Mouse (Mus musculus): ENCODE measurements around the gene Scp2d1. TPM values are rescaled to one million over a fixed set of nuclear protein-coding genes. Genes with fewer than 3 reads are reported as not detected.
A peak's percentile ranks its signal among the peaks of the same experiment; 100 is the strongest.
"Not testable (repeated sequence)": the region's sequence is repeated elsewhere in the genome, so short reads cannot be mapped to it uniquely, and the experiment has no call there.

The Scp2d1 gene
- polyA plus RNA-seq (2016; fragmentation: Nextera tagmentation; extraction: Ambion mirVana): not detected in 2 replicates

- not testable (repeated sequence) for H3K4me1 ChIP-seq; H3K4me3 ChIP-seq; DNase-seq (ENCODE audit: low spot score); H3K36me3 ChIP-seq; H3K27ac ChIP-seq; H3K27me3 ChIP-seq (ENCODE audit: low read depth, poor library complexity, severe bottlenecking); H3K9me3 ChIP-seq (replicated peaks)
- 83% methylated on average over 6 of the region's 6 CpGs for WGBS
Observed at GRCm38 (mm10) chr2:144823356-144823755, at the start of gene Scp2d1. Scp2d1 (plus strand) TSS chr2:144823656.

DNA sequence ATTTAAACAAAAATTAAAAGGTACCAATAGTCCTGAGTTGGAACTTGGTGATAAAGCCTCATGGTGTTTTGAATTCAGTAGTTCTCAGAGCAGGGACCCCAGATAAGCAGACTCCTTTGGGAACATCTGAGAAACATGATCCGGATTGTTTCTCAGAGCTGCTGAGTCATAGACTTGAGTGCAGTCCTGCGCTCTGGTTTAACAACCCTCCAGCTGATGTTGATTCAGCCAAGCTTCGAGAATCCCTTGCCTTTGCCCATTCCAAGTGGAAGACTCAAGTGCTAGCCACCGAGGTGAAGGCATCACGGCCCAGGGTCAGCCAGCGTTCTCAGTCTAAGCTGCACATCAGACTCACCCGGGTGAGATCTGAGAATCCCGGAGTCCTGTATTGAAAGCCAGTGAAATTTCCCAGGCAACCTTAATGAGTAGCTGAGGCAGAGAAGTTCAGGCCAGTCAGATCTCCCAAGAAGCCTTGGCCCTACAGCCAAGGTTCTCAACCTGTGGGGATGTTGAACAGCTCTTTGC lies 48.8 kb upstream of the Scp2d1 start:
- no peak overlapping the region for H3K4me3 ChIP-seq
- no peak overlapping the region for H3K27ac ChIP-seq
- WGBS: 89% methylated on average over 8 of the region's 8 CpGs
- H3K4me1 ChIP-seq: no peaks in the 10 kb centered on the region
- no peaks in the 10 kb centered on the region for H3K9me3 ChIP-seq (replicated peaks)
- H3K27me3 ChIP-seq (ENCODE audit: low read depth, poor library complexity, severe bottlenecking): no peaks in the 10 kb centered on the region
- no peak for DNase-seq (ENCODE audit: low spot score)
- H3K36me3 ChIP-seq: no peaks in the 10 kb centered on the region

GRCm38 (mm10) chr2:144775626-144776025 lies 47.8 kb upstream of the Scp2d1 start:
- Histone ChIP-seq H3K9me3 (replicated peaks) (no peaks in the 10 kb centered on the region), H3K4me3 (no peak overlapping the region), H3K36me3 (no peaks in the 10 kb centered on the region), H3K27me3 (ENCODE audit: low read depth, poor library complexity, severe bottlenecking) (no peaks in the 10 kb centered on the region), H3K27ac (no peak overlapping the region), H3K4me1 (no peaks in the 10 kb centered on the region)
- no peak for DNase-seq (ENCODE audit: low spot score)
- WGBS: 92% methylated on average over 4 of the region's 4 CpGs

GRCm38 (mm10) chr2:144779263-144779662 lies 44.2 kb upstream of the Scp2d1 start:
- Histone ChIP-seq H3K36me3 (no peaks in the 10 kb centered on the region), H3K4me3 (no peak overlapping the region), H3K27me3 (ENCODE audit: low read depth, poor library complexity, severe bottlenecking) (no peaks in the 10 kb centered on the region), H3K27ac (no peak overlapping the region), H3K9me3 (replicated peaks) (no peaks in the 10 kb centered on the region), H3K4me1 (no peaks in the 10 kb centered on the region)
- DNase-seq (ENCODE audit: low spot score): no peak
- WGBS: 92% methylated on average over 7 of the region's 7 CpGs

DNA sequence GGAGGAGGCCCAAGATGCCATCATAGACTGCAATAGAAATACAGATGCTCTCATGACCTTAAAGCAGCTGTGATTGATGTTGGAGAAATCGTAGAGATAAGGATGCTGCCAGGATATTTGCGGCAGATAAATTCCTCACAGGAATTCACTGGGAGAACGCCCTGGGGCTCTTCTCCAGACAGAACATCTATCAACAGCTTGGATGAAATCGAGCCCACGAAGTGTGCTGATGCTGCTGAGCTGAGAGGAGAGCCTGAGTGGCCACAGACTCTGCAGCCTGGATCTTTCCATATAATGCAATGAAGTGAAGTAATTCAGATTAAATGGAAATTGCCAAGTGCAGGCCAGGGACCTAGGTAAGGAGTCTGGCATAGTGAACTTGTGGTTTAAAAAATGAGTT lies 42.7 kb upstream of the Scp2d1 start:
- H3K9me3 ChIP-seq (replicated peaks): no peaks in the 10 kb centered on the region
- H3K36me3 ChIP-seq: no peaks in the 10 kb centered on the region
- H3K4me3 ChIP-seq: no peak overlapping the region
- no peak overlapping the region for H3K27ac ChIP-seq
- DNase-seq (ENCODE audit: low spot score): no peak
- 54% methylated on average over 5 of the region's 5 CpGs for WGBS
- H3K27me3 ChIP-seq (ENCODE audit: low read depth, poor library complexity, severe bottlenecking): no peaks in the 10 kb centered on the region
- H3K4me1 ChIP-seq: no peaks in the 10 kb centered on the region

DNA sequence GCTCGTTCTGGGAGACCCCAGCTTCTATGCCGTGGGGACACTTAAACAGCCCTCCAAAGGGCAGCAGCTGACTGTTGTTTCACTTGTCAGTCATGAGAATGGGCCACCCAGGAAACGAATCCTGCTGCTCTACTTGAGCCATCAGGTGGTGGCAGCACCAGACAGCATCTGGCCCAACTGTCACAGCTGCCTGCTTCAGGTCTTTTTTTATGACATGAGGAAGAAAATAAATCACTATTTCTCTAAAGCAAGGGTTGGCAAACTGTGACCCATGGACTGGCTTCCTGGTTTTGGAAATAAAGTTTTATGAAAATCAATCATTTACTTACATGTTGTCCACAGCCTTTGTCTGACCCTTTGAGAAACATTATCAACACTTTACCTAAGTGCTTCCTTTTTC lies 41.6 kb upstream of the Scp2d1 start:
- H3K27me3 ChIP-seq (ENCODE audit: low read depth, poor library complexity, severe bottlenecking): no peaks in the 10 kb centered on the region
- 68% methylated on average over 3 of the region's 3 CpGs for WGBS
- no peaks in the 10 kb centered on the region for H3K4me1 ChIP-seq
- no peak overlapping the region for H3K4me3 ChIP-seq
- no peaks in the 10 kb centered on the region for H3K36me3 ChIP-seq
- no peak for DNase-seq (ENCODE audit: low spot score)
- H3K27ac ChIP-seq: no peak overlapping the region
- no peaks in the 10 kb centered on the region for H3K9me3 ChIP-seq (replicated peaks)

GRCm38 (mm10) chr2:144782481-144782880 lies 41.0 kb upstream of the Scp2d1 start:
- Histone ChIP-seq H3K27me3 (ENCODE audit: low read depth, poor library complexity, severe bottlenecking) (no peaks in the 10 kb centered on the region), H3K4me1 (no peaks in the 10 kb centered on the region), H3K9me3 (replicated peaks) (no peaks in the 10 kb centered on the region), H3K36me3 (no peaks in the 10 kb centered on the region), H3K4me3 (no peak overlapping the region), H3K27ac (no peak overlapping the region)
- DNase-seq (ENCODE audit: low spot score): no peak
- 69% methylated on average over 4 of the region's 4 CpGs for WGBS

DNA sequence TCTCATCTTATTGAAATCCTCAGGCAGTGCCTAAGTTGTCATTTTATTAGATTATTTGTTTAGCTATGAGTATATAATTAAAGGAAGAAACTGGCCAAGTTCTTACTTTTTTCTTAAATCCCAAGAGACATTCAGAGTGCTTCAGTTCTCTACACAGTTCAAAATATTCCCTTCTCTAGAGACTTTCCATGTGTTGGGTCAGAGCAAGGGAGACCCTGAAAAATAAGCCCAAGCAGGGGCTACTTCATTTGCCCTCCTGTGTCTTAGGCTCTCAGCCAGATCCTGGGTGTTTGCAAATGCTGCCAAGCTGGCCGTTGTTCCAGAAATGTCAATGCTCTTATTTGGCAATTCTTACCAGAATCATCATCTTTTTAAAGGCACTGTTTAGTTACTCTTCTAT lies 40.3 kb upstream of the Scp2d1 start:
- 91% methylated on average over 1 of the region's 1 CpGs for WGBS
- no peaks in the 10 kb centered on the region for H3K27me3 ChIP-seq (ENCODE audit: low read depth, poor library complexity, severe bottlenecking)

GRCm38 (mm10) chr2:144783831-144784230 lies 39.6 kb upstream of the Scp2d1 start:
- no peaks in the 10 kb centered on the region for H3K36me3 ChIP-seq
- no peaks in the 10 kb centered on the region for H3K27me3 ChIP-seq (ENCODE audit: low read depth, poor library complexity, severe bottlenecking)
- H3K4me3 ChIP-seq: no peak overlapping the region
- whole genome bisulfite sequencing: 98% methylated on average over 6 of the region's 6 CpGs
- H3K4me1 ChIP-seq: no peaks in the 10 kb centered on the region
- no peaks in the 10 kb centered on the region for H3K9me3 ChIP-seq (replicated peaks)
- H3K27ac ChIP-seq: no peak overlapping the region
- no peak for DNase-seq (ENCODE audit: low spot score)

More for the DNA sequence above, 40.3 kb upstream of the Scp2d1 start:
- Histone ChIP-seq H3K4me3 (no peak overlapping the region), H3K36me3 (no peaks in the 10 kb centered on the region), H3K4me1 (no peaks in the 10 kb centered on the region), H3K27ac (no peak overlapping the region), H3K9me3 (replicated peaks) (no peaks in the 10 kb centered on the region)
- DNase-seq (ENCODE audit: low spot score): no peak

DNA sequence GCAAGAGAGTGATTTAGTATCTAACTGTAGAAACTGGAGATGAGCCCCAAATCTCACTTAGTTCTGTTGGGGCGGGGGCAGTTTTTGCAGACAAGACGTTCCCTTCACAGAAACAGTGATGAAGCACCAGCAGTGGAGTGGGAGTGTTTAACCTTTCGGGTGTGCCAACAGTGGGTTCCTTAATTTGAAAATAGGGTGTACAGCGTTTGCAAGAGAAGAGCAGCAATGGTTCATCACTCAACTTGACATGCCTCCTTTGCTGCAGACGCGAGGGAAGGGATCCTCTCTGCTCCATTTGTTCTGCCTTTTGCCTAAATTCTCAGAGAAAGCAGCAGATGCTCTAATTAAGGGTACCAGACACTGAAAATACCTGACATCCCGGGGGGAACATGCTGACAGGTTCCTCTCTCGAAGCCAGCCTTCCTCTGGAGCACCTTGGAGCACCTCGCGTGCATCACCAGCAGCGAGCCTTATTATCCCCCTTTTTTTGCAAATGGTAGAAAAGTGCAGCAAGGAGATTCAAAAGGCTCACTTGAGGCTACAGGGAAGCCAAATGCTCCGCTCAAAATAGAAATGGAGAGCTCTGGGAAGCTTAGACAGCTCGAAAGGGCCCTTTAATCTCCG lies 31.7 kb upstream of the Scp2d1 start:
- H3K9me3 ChIP-seq (replicated peaks): no peaks in the 10 kb centered on the region
- no peaks in the 10 kb centered on the region for H3K36me3 ChIP-seq
- no peak overlapping the region for H3K27ac ChIP-seq
- 61% methylated on average over 14 of the region's 14 CpGs for WGBS
- H3K4me3 ChIP-seq: no peak overlapping the region
- no peaks in the 10 kb centered on the region for H3K27me3 ChIP-seq (ENCODE audit: low read depth, poor library complexity, severe bottlenecking)
- H3K4me1 ChIP-seq: peaks cover 10% of the 10 kb centered on the region
- DNase-seq (ENCODE audit: low spot score): no peak

- 78% methylated on average over 8 of the region's 8 CpGs for WGBS
- no peak for DNase-seq (ENCODE audit: low spot score)
Observed at GRCm38 (mm10) chr2:144797515-144797914, 25.9 kb upstream of the Scp2d1 start.

DNA sequence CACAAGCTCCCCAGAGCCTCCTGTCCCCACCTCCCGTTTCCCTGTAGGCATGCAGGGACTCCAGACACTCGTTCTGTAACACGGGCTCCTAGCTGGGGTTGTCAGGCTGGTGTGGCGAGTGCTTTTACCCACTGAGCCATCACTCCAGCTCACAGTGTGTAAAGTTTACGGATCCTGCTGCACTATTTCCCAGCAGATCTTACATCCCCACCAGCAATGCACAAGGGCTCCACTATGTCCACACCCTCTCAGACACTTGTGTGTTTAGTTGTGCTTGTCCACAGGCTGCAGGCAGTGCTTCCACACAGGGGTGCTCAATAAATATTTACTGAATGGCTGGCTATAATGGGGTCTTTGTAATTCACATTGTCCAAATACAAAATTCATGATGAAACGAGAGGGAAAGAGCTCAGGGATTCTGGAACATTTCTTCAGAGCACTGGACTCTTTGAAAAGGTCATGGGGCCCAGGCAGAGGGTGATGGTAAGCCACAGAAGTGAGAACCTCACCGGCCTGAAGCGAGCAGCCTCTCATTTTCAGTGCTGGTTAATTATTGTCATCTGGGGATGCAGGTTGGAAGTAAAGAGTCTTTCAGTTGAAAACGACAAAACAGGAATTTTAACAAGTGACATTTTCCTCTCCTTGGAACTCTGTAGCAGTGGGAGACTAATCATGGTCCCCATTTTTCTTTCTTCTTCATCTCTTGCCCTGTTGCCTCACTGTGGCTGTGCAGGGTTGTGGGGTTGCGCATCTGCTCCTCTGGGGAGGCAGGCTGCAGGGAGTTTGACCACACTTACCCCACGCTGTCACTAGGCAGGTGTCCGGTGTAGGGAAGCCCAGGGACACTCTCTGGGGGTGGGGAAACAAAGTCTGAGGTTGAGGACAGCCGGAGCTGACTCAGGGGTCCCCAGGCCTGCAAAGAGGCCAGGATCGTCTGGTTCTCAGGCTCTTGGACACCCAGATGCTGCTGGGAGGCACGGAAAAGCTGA lies 15.4 kb upstream of the Scp2d1 start:
- Histone ChIP-seq H3K36me3 (no peaks in the 10 kb centered on the region), H3K4me3 (no peak overlapping the region), H3K27me3 (ENCODE audit: low read depth, poor library complexity, severe bottlenecking) (no peaks in the 10 kb centered on the region), H3K4me1 (peaks cover 12% of the 10 kb centered on the region), H3K27ac (peak overlapping the region; percentile 56; the same call in 1 of the 2 replicates), H3K9me3 (replicated peaks) (no peaks in the 10 kb centered on the region)
- 65% methylated on average over 15 of the region's 15 CpGs for whole genome bisulfite sequencing
- DNase-seq (ENCODE audit: low spot score): no peak

More at GRCm38 (mm10) chr2:144797515-144797914, 25.9 kb upstream of the Scp2d1 start:
- H3K27me3 ChIP-seq (ENCODE audit: low read depth, poor library complexity, severe bottlenecking): no peaks in the 10 kb centered on the region
- peaks cover 1% of the 10 kb centered on the region; the same call in 1 of the 2 replicates for H3K4me1 ChIP-seq
- H3K36me3 ChIP-seq: no peaks in the 10 kb centered on the region
- no peak overlapping the region for H3K4me3 ChIP-seq
- H3K27ac ChIP-seq: no peak overlapping the region
- no peaks in the 10 kb centered on the region for H3K9me3 ChIP-seq (replicated peaks)

DNA sequence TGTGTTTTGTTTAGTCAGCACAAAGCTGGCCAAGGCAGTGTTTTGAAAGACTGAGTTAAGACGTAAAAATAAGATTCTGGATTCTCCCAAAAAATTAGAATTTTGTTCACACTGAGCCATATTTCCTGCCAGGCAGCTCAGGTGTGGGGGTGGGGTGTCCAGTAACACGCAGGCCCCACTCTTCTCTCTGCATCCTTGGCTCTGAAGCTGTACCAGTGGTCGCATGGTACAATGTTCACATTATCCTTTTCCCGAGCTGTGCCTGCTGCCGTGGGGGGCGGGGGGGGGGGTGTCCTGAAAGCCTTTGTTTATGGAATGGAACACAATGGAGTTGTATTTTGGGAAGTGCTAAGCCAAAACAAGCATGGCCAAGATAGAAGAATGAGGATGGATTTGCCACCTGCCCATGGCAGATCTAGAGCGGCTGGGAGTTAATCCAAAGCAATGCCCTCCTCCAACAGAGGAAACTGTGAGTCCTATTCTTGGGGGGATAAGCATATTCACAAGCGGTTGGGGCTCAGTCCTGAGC lies 5.1 kb downstream of the Scp2d1 start:
- 84% methylated on average over 8 of the region's 8 CpGs for WGBS
- no peaks in the 10 kb centered on the region for H3K4me1 ChIP-seq
- no peak overlapping the region for H3K4me3 ChIP-seq
- no peaks in the 10 kb centered on the region for H3K9me3 ChIP-seq (replicated peaks)
- no peaks in the 10 kb centered on the region for H3K27me3 ChIP-seq (ENCODE audit: low read depth, poor library complexity, severe bottlenecking)
- no peak for DNase-seq (ENCODE audit: low spot score)
- H3K36me3 ChIP-seq: no peaks in the 10 kb centered on the region
- no peak overlapping the region for H3K27ac ChIP-seq
